Comparison of ENCODE assay signal across 8 mouse cellular contexts in the genomic region with DNA sequence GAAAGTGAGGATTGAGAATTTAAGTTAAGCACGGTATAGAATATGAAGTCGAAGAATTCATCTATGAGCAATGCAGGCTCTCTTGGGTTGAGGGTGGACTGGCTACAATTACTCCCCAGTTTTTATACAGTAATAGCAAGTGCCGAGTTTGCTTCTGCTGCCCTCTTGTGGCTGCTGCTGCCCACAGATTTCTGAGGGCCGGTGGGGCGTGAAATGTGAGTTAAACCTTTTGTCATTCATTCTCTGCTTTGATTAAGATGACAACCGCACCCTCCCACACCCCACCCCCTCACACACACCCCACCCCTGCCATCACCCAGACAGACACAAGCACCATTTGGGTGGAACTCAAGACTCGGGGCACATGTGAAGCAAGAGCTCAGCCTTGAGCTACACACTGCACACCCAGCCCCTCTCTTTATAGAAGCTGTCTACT. TPM values are rescaled to one million over a fixed set of nuclear protein-coding genes. Genes with fewer than 3 reads are reported as not detected.
DNase-seq lines count a peak whose midpoint lies in the region; ATAC-seq and TF ChIP-seq lines count a peak whose summit lies in the region.

No protein-coding gene starts in this region.

- no peak for TF ChIP-seq POLR2A in testis, adult 2 months (IDR thresholded peaks at IDR 0.05; ENCODE audit: control insufficient read depth, low read depth, low read length)
- TF ChIP-seq POLR2A in small intestine, adult 2 months (IDR thresholded peaks at IDR 0.05; ENCODE audit: low read depth, low read length): no peak

- no peak overlapping the region for H3K4me3 ChIP-seq in testis, adult 2 months (ENCODE audit: control insufficient read depth, low read depth, low read length)
- no peak overlapping the region for H3K4me3 ChIP-seq in midbrain, embryonic 10.5 days
- no peak overlapping the region for H3K4me3 ChIP-seq in small intestine, adult 2 months (ENCODE audit: low read depth, low read length)

- intact Hi-C loops in left cerebral cortex, postnatal 4 days (cut with DNase I): loop anchor here (5.0 kb wide), 1 partner anchor 184 kb away; no protein-coding TSS in a partner anchor

- H3K4me1 ChIP-seq in testis, adult 2 months (ENCODE audit: control insufficient read depth, insufficient read depth, low read length): 0 out of 2 replicates have a peak, but pooled peaks cover 2% of the 10 kb centered on the region
- peaks cover 18% of the 10 kb centered on the region for H3K4me1 ChIP-seq in midbrain, embryonic 10.5 days
- peaks cover 14% of the 10 kb centered on the region; the same call in 1 of the 2 replicates for H3K4me1 ChIP-seq in small intestine, adult 2 months (ENCODE audit: control insufficient read depth, insufficient read depth, insufficient read length, low read length)

- ATAC-seq in inflammation-experienced regulatory T-cells, adult 6 months: peak; percentile 68

- no peak for DNase-seq in testis, postnatal 14 days (ENCODE audit: low spot score)
- DNase-seq in cerebellum, adult 9-11 months: peak; percentile 65
- peak; percentile 63 to 65 for DNase-seq in frontal cortex, postnatal 25 days (ENCODE audit: low spot score in 2 of 2)
- DNase-seq in left cerebral cortex, postnatal 4 days: peak; percentile 63
- peak; percentile 63 for DNase-seq in midbrain, embryonic 10.5 days (ENCODE audit: low spot score)

- peak; percentile 52; the same call in 1 of the 2 replicates for TF ChIP-seq CTCF in testis, adult 2 months (IDR thresholded peaks at IDR 0.05; ENCODE audit: control insufficient read depth, insufficient read depth, insufficient replicate concordance, low read depth, low read length)
- TF ChIP-seq CTCF in small intestine, adult 2 months (IDR thresholded peaks at IDR 0.05; ENCODE audit: extremely low read depth, insufficient read length, insufficient replicate concordance, low read depth, low read length): peak; percentile 88

- no peaks in the 10 kb centered on the region for H3K27me3 ChIP-seq in testis, adult 2 months (ENCODE audit: control insufficient read depth, insufficient read depth, low read length)
- no peaks in the 10 kb centered on the region for H3K27me3 ChIP-seq in midbrain, embryonic 10.5 days (ENCODE audit: low read depth, poor library complexity, severe bottlenecking)
- H3K27me3 ChIP-seq in small intestine, adult 2 months (ENCODE audit: control insufficient read depth, insufficient read depth, low read length): no peaks in the 10 kb centered on the region

- no peak overlapping the region for H3K27ac ChIP-seq in testis, adult 2 months (ENCODE audit: control insufficient read depth, insufficient read depth, low read depth, low read length)
- no peak overlapping the region for H3K27ac ChIP-seq in midbrain, embryonic 10.5 days (replicated peaks)
- no peak overlapping the region for H3K27ac ChIP-seq in small intestine, adult 2 months (ENCODE audit: insufficient read depth, low read depth, low read length)

- WGBS in midbrain, embryonic 10.5 days: 20% methylated on average over 7 of the region's 7 CpGs
- WGBS in small intestine, adult 2 months: 15% methylated on average over 7 of the region's 7 CpGs

- H3K36me3 ChIP-seq in testis, adult 2 months (ENCODE audit: control insufficient read depth, insufficient read depth, low read length): no peaks in the 10 kb centered on the region
- H3K36me3 ChIP-seq in midbrain, embryonic 10.5 days: no peaks in the 10 kb centered on the region
- H3K36me3 ChIP-seq in small intestine, adult 2 months (ENCODE audit: control insufficient read depth, insufficient read depth, low read length): 0 out of 2 replicates have a peak, but pooled peaks cover 2% of the 10 kb centered on the region

- H3K9me3 ChIP-seq in midbrain, embryonic 10.5 days (replicated peaks): no peaks in the 10 kb centered on the region

RNA-seq across cellular contexts. Expression of gene Shld1, which starts 14.7 kb away (rescaled TPM):
- 2.4 and 2.7 TPM in 2 replicates for polyA plus RNA-seq in testis, adult 2 months (2012; rRNA removed)
- 10 to 100 TPM; 14.9 to 43.3 (median 35.0) TPM for polyA plus RNA-seq in inflammation-experienced regulatory T-cells, adult 6 months (2017; shearing (Covaris generic))
- 1 to 10 TPM; 8.1 to 9.8 TPM for total RNA-seq in left cerebral cortex, postnatal 4 days (2021)
- 16.4 and 20.4 TPM in 2 replicates for polyA plus RNA-seq in midbrain, embryonic 10.5 days (2016; fragmentation: Nextera tagmentation; extraction: Ambion mirVana)
- 4.6 and 8.9 TPM in 2 replicates for polyA plus RNA-seq in small intestine, adult 2 months (2012; rRNA removed)
